Mouse (Mus musculus) C2C12 (cell line): ENCODE results near the gene Micu1.

Experiments
- CTCF ChIP-seq: IDR thresholded peaks from one replicate; pipeline ENCODE4 v1.5.1; 2011; ENCODE audit not compliant: control insufficient read depth, insufficient read depth, insufficient read length
- MAX ChIP-seq: IDR thresholded peaks from one replicate; pipeline ENCODE4 v1.6.1; 2011; ENCODE audit warnings: mild to moderate bottlenecking, control low read depth
- USF1 ChIP-seq: IDR thresholded peaks from one replicate; pipeline ENCODE4 v1.6.1; 2011; ENCODE audit warnings: low read depth, mild to moderate bottlenecking, control low read depth, moderate library complexity

DNA sequence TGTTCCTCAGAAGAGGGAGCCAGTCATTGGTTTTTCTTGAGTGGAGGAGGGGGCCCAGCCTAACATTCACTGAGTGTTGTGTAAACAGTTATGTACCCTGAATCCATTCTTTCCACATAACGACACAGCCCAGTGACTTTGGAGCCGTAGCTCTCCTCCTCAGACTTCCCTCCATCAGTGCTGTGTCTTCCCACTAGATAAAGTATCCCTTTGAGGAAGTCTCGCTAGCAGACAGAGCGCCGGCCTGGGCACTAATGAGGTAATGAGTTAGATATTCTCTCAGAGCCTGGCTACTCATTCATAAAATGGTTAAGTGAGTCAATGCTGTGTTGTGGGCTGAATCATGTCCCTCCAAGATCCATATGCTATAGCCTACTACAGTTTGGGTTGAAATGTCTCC is 89.6 kb downstream of the Micu1 start:
- TF ChIP-seq USF1 (no peak), CTCF (no peak), MAX (no peak)
